Mouse (Mus musculus): ENCODE measurements at regions not wholly inside any gene's neighbourhood (a gene's known extent, or its start where the extent isn't known, plus 50 kb on each side); places are given as distances from the start of the nearest gene placed in this dataset.

DNA sequence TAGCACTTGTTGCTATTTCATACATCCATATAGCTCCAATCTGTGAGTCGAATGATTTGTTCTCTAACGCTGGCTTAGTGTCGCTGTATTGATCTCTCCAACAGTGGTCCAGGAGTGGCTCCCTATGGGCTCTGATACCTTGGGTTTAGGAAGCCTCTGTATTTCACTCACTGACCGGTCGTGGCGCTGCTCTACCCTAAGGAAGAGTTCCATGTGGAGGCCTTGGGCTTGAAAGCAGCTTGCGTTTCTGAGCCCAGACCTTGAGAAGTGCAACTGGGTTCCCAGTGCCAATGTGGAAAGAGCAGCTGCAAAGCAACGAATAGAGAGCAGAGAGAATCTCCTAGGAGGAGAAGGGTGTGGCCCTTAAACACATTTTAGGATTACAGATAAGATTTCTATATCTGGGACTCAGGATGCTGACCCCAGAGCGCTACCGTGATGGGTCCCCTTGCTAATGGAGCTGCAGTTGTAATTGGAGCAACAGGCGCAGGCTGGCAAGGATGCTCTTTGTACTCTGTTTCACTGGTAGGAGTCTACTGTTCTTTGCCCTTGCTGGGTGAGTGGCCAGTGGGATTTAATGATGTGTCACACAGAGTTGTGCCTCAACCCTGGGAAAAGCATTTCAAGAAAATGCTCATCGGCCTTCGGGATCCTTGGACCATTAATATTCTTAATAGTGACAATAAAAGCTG is 96.7 kb upstream of the Map4k3 start:
- WGBS, result 66% methylated on average over 13 of the region's 13 CpGs
- no peak overlapping the region for H3K4me3 ChIP-seq (ENCODE audit: low read depth, low read length)

DNA sequence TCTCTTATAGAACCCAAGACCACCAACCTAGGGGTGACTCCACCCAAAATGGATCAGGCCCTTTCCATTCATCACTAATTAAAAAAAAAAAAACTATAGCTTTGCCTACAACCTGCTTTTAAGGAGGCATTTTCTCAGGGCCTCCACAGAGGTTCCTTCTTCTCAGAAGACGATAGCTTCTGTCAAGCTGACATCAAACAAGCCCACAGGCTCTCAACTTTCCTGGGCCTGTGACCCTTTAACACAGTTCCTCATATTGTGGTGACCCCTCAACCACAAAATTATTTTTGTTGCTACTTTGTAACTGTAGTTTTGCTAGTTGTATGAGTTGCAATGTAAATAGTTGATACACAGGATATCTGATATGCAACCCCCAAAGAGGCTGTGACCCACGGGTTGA is 96.0 kb upstream of the Map4k3 start:
- 83% methylated on average over 2 of the region's 2 CpGs for WGBS
- H3K9me3 ChIP-seq (ENCODE audit: control insufficient read depth, low read length), result no peaks in the 10 kb centered on the region

More for the DNA sequence above, 96.7 kb upstream of the Map4k3 start:
- H3K36me3 ChIP-seq (ENCODE audit: control insufficient read depth, insufficient read depth, low read length), result no peaks in the 10 kb centered on the region
- no peak overlapping the region for H3K9ac ChIP-seq (ENCODE audit: low read length)
- H3K27ac ChIP-seq (replicated peaks; ENCODE audit: low read depth, low read length), result peak overlapping the region; percentile 83
- peaks cover 13% of the 10 kb centered on the region for H3K4me1 ChIP-seq (ENCODE audit: control insufficient read depth, insufficient read depth, low read length)
- peak; percentile 46; the same call in 1 of the 2 replicates for ATAC-seq (ENCODE audit: insufficient number of reproducible peaks, low FRiP score, low TSS enrichment, low read depth)
- H3K4me2 ChIP-seq (ENCODE audit: low read depth, severe bottlenecking), result peak overlapping the region; percentile 8; the same call in 1 of the 2 replicates
- no peak for DNase-seq (ENCODE audit: low spot score)
- H3K27me3 ChIP-seq (ENCODE audit: control insufficient read depth, insufficient read depth, low read length), result no peaks in the 10 kb centered on the region
- H3K9me3 ChIP-seq (ENCODE audit: control insufficient read depth, low read length), result no peaks in the 10 kb centered on the region

DNA sequence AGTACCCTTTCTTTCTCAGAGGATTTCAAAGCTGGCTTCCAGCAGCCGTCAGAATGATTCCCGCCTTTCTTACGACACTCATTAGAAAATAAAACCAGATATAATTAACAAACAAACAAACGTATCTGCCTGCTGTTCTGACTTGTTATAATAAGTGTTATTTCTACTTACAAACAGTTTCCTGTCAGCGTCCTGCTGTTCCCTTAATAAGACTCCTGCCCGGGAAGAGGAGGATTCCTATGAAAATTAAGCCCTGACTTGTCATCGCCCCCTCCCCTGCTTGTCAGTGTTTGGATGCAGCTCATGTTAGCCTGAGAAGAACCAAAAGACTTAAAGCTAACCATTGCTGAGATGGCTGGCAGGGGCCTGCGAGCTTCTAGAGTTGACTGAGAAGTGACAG is 92.6 kb upstream of the Map4k3 start:
- H3K9ac ChIP-seq (ENCODE audit: low read length), result no peak overlapping the region
- no peak overlapping the region for H3K4me3 ChIP-seq (ENCODE audit: low read depth, low read length)
- H3K4me1 ChIP-seq (ENCODE audit: control insufficient read depth, insufficient read depth, low read length), result peaks cover 9% of the 10 kb centered on the region
- 47% methylated on average over 8 of the region's 8 CpGs for WGBS
- ATAC-seq (ENCODE audit: insufficient number of reproducible peaks, low FRiP score, low TSS enrichment, low read depth) (no peak), DNase-seq (ENCODE audit: low spot score) (no peak)
- no peaks in the 10 kb centered on the region for H3K27me3 ChIP-seq (ENCODE audit: control insufficient read depth, insufficient read depth, low read length)
- H3K9me3 ChIP-seq (ENCODE audit: control insufficient read depth, low read length), result no peaks in the 10 kb centered on the region
- no peak overlapping the region for H3K4me2 ChIP-seq (ENCODE audit: low read depth, severe bottlenecking)
- no peaks in the 10 kb centered on the region for H3K36me3 ChIP-seq (ENCODE audit: control insufficient read depth, insufficient read depth, low read length)
- no peak overlapping the region for H3K27ac ChIP-seq (replicated peaks; ENCODE audit: low read depth, low read length)

More for the DNA sequence above, 96.0 kb upstream of the Map4k3 start:
- Histone ChIP-seq H3K27ac (replicated peaks; ENCODE audit: low read depth, low read length) (no peak overlapping the region), H3K4me3 (ENCODE audit: low read depth, low read length) (no peak overlapping the region), H3K27me3 (ENCODE audit: control insufficient read depth, insufficient read depth, low read length) (no peaks in the 10 kb centered on the region), H3K4me2 (ENCODE audit: low read depth, severe bottlenecking) (no peak overlapping the region), H3K36me3 (ENCODE audit: control insufficient read depth, insufficient read depth, low read length) (no peaks in the 10 kb centered on the region), H3K9ac (ENCODE audit: low read length) (no peak overlapping the region), H3K4me1 (ENCODE audit: control insufficient read depth, insufficient read depth, low read length) (peaks cover 13% of the 10 kb centered on the region)
- ATAC-seq (ENCODE audit: insufficient number of reproducible peaks, low FRiP score, low TSS enrichment, low read depth) (no peak), DNase-seq (ENCODE audit: low spot score) (no peak)

DNA sequence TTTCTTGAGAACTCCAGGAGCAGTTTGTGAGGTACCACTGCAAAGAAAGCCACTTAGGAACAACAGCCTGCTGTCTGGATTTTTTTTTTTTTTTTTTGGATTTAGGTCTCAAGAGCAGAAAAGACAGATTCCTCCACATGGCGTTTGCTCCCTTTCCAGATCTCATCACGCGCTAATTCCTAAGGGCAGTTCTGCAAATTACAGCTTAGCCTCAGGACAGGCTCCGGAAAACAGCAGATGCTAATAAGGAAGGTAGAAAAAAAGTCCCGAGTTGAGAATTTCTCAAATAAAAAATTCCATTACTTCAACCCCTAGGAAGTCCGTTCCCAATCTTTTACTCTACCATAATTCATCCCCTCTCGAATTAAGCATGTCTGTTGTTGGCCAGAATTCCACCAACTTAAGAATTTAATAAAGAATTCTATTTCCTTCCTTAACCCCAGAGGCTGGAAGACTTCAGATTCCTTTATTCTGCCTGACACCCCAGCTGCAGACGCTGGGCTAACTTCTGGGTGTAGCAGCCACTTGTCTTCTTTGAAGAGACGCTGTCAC is 90.3 kb upstream of the Map4k3 start:
- DNase-seq (ENCODE audit: low spot score) (no peak), ATAC-seq (ENCODE audit: insufficient number of reproducible peaks, low FRiP score, low TSS enrichment, low read depth) (no peak)
- no peaks in the 10 kb centered on the region for H3K27me3 ChIP-seq (ENCODE audit: control insufficient read depth, insufficient read depth, low read length)
- H3K4me1 ChIP-seq (ENCODE audit: control insufficient read depth, insufficient read depth, low read length), result no peaks in the 10 kb centered on the region
- H3K36me3 ChIP-seq (ENCODE audit: control insufficient read depth, insufficient read depth, low read length), result no peaks in the 10 kb centered on the region
- WGBS, result 59% methylated on average over 9 of the region's 9 CpGs
- no peak overlapping the region for H3K4me3 ChIP-seq (ENCODE audit: low read depth, low read length)
- no peak overlapping the region for H3K27ac ChIP-seq (replicated peaks; ENCODE audit: low read depth, low read length)
- no peak overlapping the region for H3K4me2 ChIP-seq (ENCODE audit: low read depth, severe bottlenecking)
- no peak overlapping the region for H3K9ac ChIP-seq (ENCODE audit: low read length)
- H3K9me3 ChIP-seq (ENCODE audit: control insufficient read depth, low read length), result no peaks in the 10 kb centered on the region

DNA sequence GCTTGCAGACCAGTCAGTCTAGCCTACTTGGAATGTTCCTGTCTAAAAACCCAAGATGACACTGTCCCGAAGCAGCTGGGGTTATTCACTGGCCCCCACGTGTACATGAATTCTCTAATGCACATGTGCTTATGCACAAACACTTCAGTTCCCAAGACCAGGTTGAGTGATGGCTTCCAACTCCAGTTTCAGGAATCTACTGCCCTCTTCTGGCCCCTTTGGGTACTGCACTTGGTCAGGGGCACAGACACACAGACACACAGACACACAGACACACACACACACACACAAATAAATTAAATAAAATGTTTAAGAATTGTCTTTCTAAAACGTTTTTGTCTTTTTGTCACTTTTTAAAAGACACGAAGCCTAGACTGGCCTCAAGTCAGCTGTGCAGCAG is 87.5 kb upstream of the Map4k3 start:
- Histone ChIP-seq H3K9me3 (ENCODE audit: control insufficient read depth, low read length) (no peaks in the 10 kb centered on the region), H3K27ac (replicated peaks; ENCODE audit: low read depth, low read length) (no peak overlapping the region), H3K4me3 (ENCODE audit: low read depth, low read length) (no peak overlapping the region), H3K36me3 (ENCODE audit: control insufficient read depth, insufficient read depth, low read length) (no peaks in the 10 kb centered on the region), H3K9ac (ENCODE audit: low read length) (no peak overlapping the region), H3K27me3 (ENCODE audit: control insufficient read depth, insufficient read depth, low read length) (no peaks in the 10 kb centered on the region), H3K4me1 (ENCODE audit: control insufficient read depth, insufficient read depth, low read length) (no peaks in the 10 kb centered on the region), H3K4me2 (ENCODE audit: low read depth, severe bottlenecking) (no peak overlapping the region)
- DNase-seq (ENCODE audit: low spot score) (peak; percentile 60), ATAC-seq (ENCODE audit: insufficient number of reproducible peaks, low FRiP score, low TSS enrichment, low read depth) (no peak)
- WGBS, result 80% methylated on average over 4 of the region's 4 CpGs

DNA sequence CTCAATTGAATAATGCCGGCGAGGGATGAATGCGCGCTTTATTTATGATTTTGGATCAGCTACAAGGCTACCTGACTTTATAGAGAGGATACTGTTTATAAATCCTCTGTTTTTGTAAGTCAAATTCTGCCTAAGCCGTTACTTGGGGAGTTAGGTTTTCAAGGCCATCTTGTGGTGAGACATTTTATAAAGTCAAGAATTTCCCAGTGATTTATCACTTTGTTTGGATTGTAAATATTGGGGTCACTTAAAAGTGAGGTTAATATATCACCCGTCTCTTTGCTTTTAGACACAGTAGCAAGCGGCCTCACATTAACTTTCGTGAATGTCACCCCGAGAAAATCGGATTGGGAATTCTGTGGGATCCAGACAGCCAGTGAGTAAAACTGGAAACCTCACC is 84.9 kb upstream of the Map4k3 start:
- H3K9me3 ChIP-seq (ENCODE audit: control insufficient read depth, low read length), result no peaks in the 10 kb centered on the region
- H3K27me3 ChIP-seq (ENCODE audit: control insufficient read depth, insufficient read depth, low read length), result no peaks in the 10 kb centered on the region
- H3K4me1 ChIP-seq (ENCODE audit: control insufficient read depth, insufficient read depth, low read length), result no peaks in the 10 kb centered on the region
- H3K4me3 ChIP-seq (ENCODE audit: low read depth, low read length), result no peak overlapping the region
- H3K4me2 ChIP-seq (ENCODE audit: low read depth, severe bottlenecking), result no peak overlapping the region
- ATAC-seq (ENCODE audit: insufficient number of reproducible peaks, low FRiP score, low TSS enrichment, low read depth) (no peak), DNase-seq (ENCODE audit: low spot score) (no peak)
- no peaks in the 10 kb centered on the region for H3K36me3 ChIP-seq (ENCODE audit: control insufficient read depth, insufficient read depth, low read length)
- 87% methylated on average over 10 of the region's 10 CpGs for WGBS
- no peak overlapping the region for H3K27ac ChIP-seq (replicated peaks; ENCODE audit: low read depth, low read length)
- no peak overlapping the region for H3K9ac ChIP-seq (ENCODE audit: low read length)

DNA sequence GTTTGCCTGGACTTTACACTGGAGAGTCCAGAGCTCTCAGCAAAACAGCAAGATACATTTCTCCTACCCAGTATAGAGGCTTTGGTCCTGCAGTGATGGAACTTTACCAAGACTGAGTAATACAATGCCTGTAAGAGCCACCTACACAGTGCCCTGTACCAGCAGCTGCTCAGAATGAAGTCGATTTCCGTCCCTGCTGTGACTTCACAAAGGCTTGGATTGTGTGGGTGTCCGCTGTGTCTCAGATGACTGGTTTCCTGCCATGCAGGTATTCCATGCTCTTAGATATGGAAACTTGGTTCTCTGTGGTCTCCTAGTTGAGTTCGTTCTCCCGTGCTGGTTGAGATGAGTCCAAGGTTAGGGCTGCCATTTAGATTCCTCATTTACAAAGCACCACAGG is 81.0 kb upstream of the Map4k3 start:
- H3K4me3 ChIP-seq (ENCODE audit: low read depth, low read length), result no peak overlapping the region
- no peaks in the 10 kb centered on the region for H3K9me3 ChIP-seq (ENCODE audit: control insufficient read depth, low read length)
- H3K4me1 ChIP-seq (ENCODE audit: control insufficient read depth, insufficient read depth, low read length), result no peaks in the 10 kb centered on the region
- H3K9ac ChIP-seq (ENCODE audit: low read length), result no peak overlapping the region
- H3K27ac ChIP-seq (replicated peaks; ENCODE audit: low read depth, low read length), result no peak overlapping the region
- DNase-seq (ENCODE audit: low spot score), result no peak
- no peak overlapping the region for H3K4me2 ChIP-seq (ENCODE audit: low read depth, severe bottlenecking)
- H3K27me3 ChIP-seq (ENCODE audit: control insufficient read depth, insufficient read depth, low read length), result no peaks in the 10 kb centered on the region
- no peak for ATAC-seq (ENCODE audit: insufficient number of reproducible peaks, low FRiP score, low TSS enrichment, low read depth)
- H3K36me3 ChIP-seq (ENCODE audit: control insufficient read depth, insufficient read depth, low read length), result no peaks in the 10 kb centered on the region
- 88% methylated on average over 5 of the region's 5 CpGs for WGBS

DNA sequence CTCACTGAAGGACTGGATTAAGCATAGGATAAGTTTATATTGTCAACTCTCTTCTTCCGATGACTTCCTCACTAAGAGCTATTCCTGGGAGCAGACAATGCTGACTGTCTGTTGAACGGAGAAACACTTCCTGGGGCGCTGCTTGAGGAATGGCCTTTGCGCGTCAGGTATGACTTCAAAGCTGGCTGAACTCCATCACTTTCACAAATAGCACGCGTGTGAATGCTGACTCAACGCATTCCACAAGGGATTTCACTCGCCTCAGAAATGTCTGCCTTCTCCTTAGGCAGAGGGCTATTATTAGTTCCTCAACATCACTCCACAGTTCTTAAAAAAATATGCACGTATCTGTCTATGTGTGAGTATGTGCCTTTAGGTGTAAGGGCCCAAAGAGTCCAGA is 79.8 kb upstream of the Map4k3 start:
- H3K9ac ChIP-seq (ENCODE audit: low read length), result no peak overlapping the region
- DNase-seq (ENCODE audit: low spot score) (no peak), ATAC-seq (ENCODE audit: insufficient number of reproducible peaks, low FRiP score, low TSS enrichment, low read depth) (no peak)
- H3K9me3 ChIP-seq (ENCODE audit: control insufficient read depth, low read length), result no peaks in the 10 kb centered on the region
- 78% methylated on average over 10 of the region's 10 CpGs for WGBS
- no peaks in the 10 kb centered on the region for H3K4me1 ChIP-seq (ENCODE audit: control insufficient read depth, insufficient read depth, low read length)
- no peak overlapping the region for H3K27ac ChIP-seq (replicated peaks; ENCODE audit: low read depth, low read length)
- H3K4me2 ChIP-seq (ENCODE audit: low read depth, severe bottlenecking), result no peak overlapping the region
- H3K27me3 ChIP-seq (ENCODE audit: control insufficient read depth, insufficient read depth, low read length), result no peaks in the 10 kb centered on the region
- no peaks in the 10 kb centered on the region for H3K36me3 ChIP-seq (ENCODE audit: control insufficient read depth, insufficient read depth, low read length)
- H3K4me3 ChIP-seq (ENCODE audit: low read depth, low read length), result no peak overlapping the region

Data from limb, embryonic 11.5 days (tissue).